Mouse (Mus musculus): ENCODE results near the gene Ahrr. TPM values are rescaled to one million over a fixed set of nuclear protein-coding genes. Genes with fewer than 3 reads are reported as not detected.

The Ahrr gene
- polyA plus RNA-seq (2015; fragmentation: Nextera tagmentation; extraction: Ambion mirVana): 1.9 and 2.1 TPM in 2 replicates

- Histone ChIP-seq H3K4me3 (peak within 1 kb of the TSS; percentile 34), H3K27me3 (peaks cover 28% of the 10 kb centered on the region), H3K4me1 (0 out of 2 replicates have a peak, but pooled peaks cover 5% of the 10 kb centered on the region), H3K4me2 (peak within 1 kb of the TSS; percentile 67), H3K9ac (peak within 1 kb of the TSS; percentile 55), H3K9me3 (no peaks in the 10 kb centered on the region), H3K36me3 (no peaks in the 10 kb centered on the region), H3K27ac (no peak within 1 kb of the TSS)
- ATAC-seq (ENCODE audit: insufficient number of reproducible peaks, insufficient read depth, low FRiP score, low TSS enrichment, low read depth): no peak
- under 1% methylated on average over 27 of the region's 27 CpGs for WGBS
Measured at GRCm38 (mm10) chr13:74292167-74292566, at the start of gene Ahrr. TSS of gene Ahrr (minus strand) at chr13:74292331.

- no peaks in the 10 kb centered on the region for H3K4me1 ChIP-seq
- no peak overlapping the region for H3K4me2 ChIP-seq
- no peaks in the 10 kb centered on the region for H3K27me3 ChIP-seq
- H3K9me3 ChIP-seq: no peaks in the 10 kb centered on the region
- WGBS: 60% methylated on average over 3 of the region's 3 CpGs
- H3K4me3 ChIP-seq: no peak overlapping the region
- no peak for ATAC-seq (ENCODE audit: insufficient number of reproducible peaks, insufficient read depth, low FRiP score, low TSS enrichment, low read depth)
- H3K27ac ChIP-seq: no peak overlapping the region
- H3K36me3 ChIP-seq: peaks cover 68% of the 10 kb centered on the region
- H3K9ac ChIP-seq: no peak overlapping the region
Measured at GRCm38 (mm10) chr13:74341036-74341435, 48.9 kb upstream of the Ahrr start.

GRCm38 (mm10) chr13:74329321-74329720, 37.2 kb upstream of the Ahrr start:
- Histone ChIP-seq H3K4me2 (no peak overlapping the region), H3K4me3 (no peak overlapping the region), H3K36me3 (peaks cover 74% of the 10 kb centered on the region), H3K27ac (peak overlapping the region; percentile 74), H3K27me3 (no peaks in the 10 kb centered on the region), H3K9me3 (no peaks in the 10 kb centered on the region), H3K4me1 (peaks cover 5% of the 10 kb centered on the region; the same call in 1 of the 2 replicates), H3K9ac (no peak overlapping the region)
- ATAC-seq (ENCODE audit: insufficient number of reproducible peaks, insufficient read depth, low FRiP score, low TSS enrichment, low read depth): no peak

- Histone ChIP-seq H3K27ac (peak within 1 kb of the TSS; percentile 77), H3K9me3 (no peaks in the 10 kb centered on the region), H3K4me3 (peak within 1 kb of the TSS; percentile 77), H3K4me2 (peak within 1 kb of the TSS; percentile 69), H3K4me1 (peaks cover 10% of the 10 kb centered on the region), H3K27me3 (no peaks in the 10 kb centered on the region), H3K9ac (peak within 1 kb of the TSS; percentile 91), H3K36me3 (peaks cover 33% of the 10 kb centered on the region)
- WGBS: under 1% methylated on average over 36 of the region's 36 CpGs
- peak; percentile 100 for ATAC-seq (ENCODE audit: insufficient number of reproducible peaks, insufficient read depth, low FRiP score, low TSS enrichment, low read depth)
Measured at GRCm38 (mm10) chr13:74317170-74317849, 25.2 kb upstream of the Ahrr start, which contains the start of gene Pdcd6. TSS of gene Pdcd6 (minus strand) at chr13:74317580.

- peak overlapping the region; percentile 77 for H3K4me3 ChIP-seq
- H3K27me3 ChIP-seq: no peaks in the 10 kb centered on the region
- peak overlapping the region; percentile 91 for H3K9ac ChIP-seq
- no peaks in the 10 kb centered on the region for H3K9me3 ChIP-seq
- WGBS: 2% methylated on average over 15 of the region's 15 CpGs
- peak overlapping the region; percentile 69 for H3K4me2 ChIP-seq
- peaks cover 10% of the 10 kb centered on the region for H3K4me1 ChIP-seq
- peaks cover 28% of the 10 kb centered on the region for H3K36me3 ChIP-seq
- peak overlapping the region; percentile 77 for H3K27ac ChIP-seq
- no peak for ATAC-seq (ENCODE audit: insufficient number of reproducible peaks, insufficient read depth, low FRiP score, low TSS enrichment, low read depth)
Measured at GRCm38 (mm10) chr13:74316789-74317169, 24.6 kb upstream of the Ahrr start.

GRCm38 (mm10) chr13:74316386-74316785, 24.3 kb upstream of the Ahrr start:
- WGBS: 25% methylated on average over 4 of the region's 4 CpGs
- Histone ChIP-seq H3K36me3 (peaks cover 24% of the 10 kb centered on the region), H3K4me3 (peak overlapping the region; percentile 77), H3K4me2 (peak overlapping the region; percentile 69), H3K27ac (peak overlapping the region; percentile 77; the same call in 1 of the 2 replicates), H3K27me3 (no peaks in the 10 kb centered on the region), H3K9me3 (no peaks in the 10 kb centered on the region), H3K4me1 (peaks cover 10% of the 10 kb centered on the region), H3K9ac (peak overlapping the region; percentile 91)
- no peak for ATAC-seq (ENCODE audit: insufficient number of reproducible peaks, insufficient read depth, low FRiP score, low TSS enrichment, low read depth)

- 92% methylated on average over 3 of the region's 3 CpGs for WGBS
- Histone ChIP-seq H3K4me1 (peaks cover 10% of the 10 kb centered on the region), H3K27me3 (no peaks in the 10 kb centered on the region), H3K9ac (no peak overlapping the region), H3K27ac (no peak overlapping the region), H3K4me2 (no peak overlapping the region), H3K4me3 (no peak overlapping the region), H3K36me3 (peaks cover 24% of the 10 kb centered on the region), H3K9me3 (no peaks in the 10 kb centered on the region)
- ATAC-seq (ENCODE audit: insufficient number of reproducible peaks, insufficient read depth, low FRiP score, low TSS enrichment, low read depth): no peak
Measured at GRCm38 (mm10) chr13:74314616-74315015, 22.5 kb upstream of the Ahrr start.

- Histone ChIP-seq H3K27ac (no peak overlapping the region), H3K9ac (no peak overlapping the region), H3K4me1 (no peaks in the 10 kb centered on the region), H3K9me3 (no peaks in the 10 kb centered on the region), H3K4me2 (no peak overlapping the region), H3K27me3 (no peaks in the 10 kb centered on the region), H3K4me3 (no peak overlapping the region), H3K36me3 (peaks cover 88% of the 10 kb centered on the region)
- whole genome bisulfite sequencing: 92% methylated on average over 1 of the region's 1 CpGs
- ATAC-seq (ENCODE audit: insufficient number of reproducible peaks, insufficient read depth, low FRiP score, low TSS enrichment, low read depth): no peak
Measured at GRCm38 (mm10) chr13:74305780-74306179, 13.6 kb upstream of the Ahrr start.

- WGBS: 87% methylated on average over 6 of the region's 6 CpGs
- Histone ChIP-seq H3K36me3 (peaks cover 84% of the 10 kb centered on the region), H3K27me3 (no peaks in the 10 kb centered on the region), H3K27ac (no peak overlapping the region), H3K9me3 (no peaks in the 10 kb centered on the region), H3K9ac (no peak overlapping the region), H3K4me1 (no peaks in the 10 kb centered on the region), H3K4me2 (no peak overlapping the region), H3K4me3 (no peak overlapping the region)
- ATAC-seq (ENCODE audit: insufficient number of reproducible peaks, insufficient read depth, low FRiP score, low TSS enrichment, low read depth): no peak
Measured at GRCm38 (mm10) chr13:74305380-74305779, 13.2 kb upstream of the Ahrr start.

GRCm38 (mm10) chr13:74302050-74303037, 10.2 kb upstream of the Ahrr start:
- Histone ChIP-seq H3K4me1 (no peaks in the 10 kb centered on the region), H3K4me2 (no peak overlapping the region), H3K36me3 (peaks cover 55% of the 10 kb centered on the region), H3K9me3 (no peaks in the 10 kb centered on the region), H3K27me3 (no peaks in the 10 kb centered on the region), H3K4me3 (no peak overlapping the region), H3K9ac (no peak overlapping the region), H3K27ac (no peak overlapping the region)
- no peak for ATAC-seq (ENCODE audit: insufficient number of reproducible peaks, insufficient read depth, low FRiP score, low TSS enrichment, low read depth)
- 82% methylated on average over 10 of the region's 10 CpGs for WGBS

GRCm38 (mm10) chr13:74301607-74301984, 9.5 kb upstream of the Ahrr start:
- no peak for ATAC-seq (ENCODE audit: insufficient number of reproducible peaks, insufficient read depth, low FRiP score, low TSS enrichment, low read depth)
- Histone ChIP-seq H3K4me1 (no peaks in the 10 kb centered on the region), H3K27ac (no peak overlapping the region), H3K9ac (no peak overlapping the region), H3K4me2 (no peak overlapping the region), H3K9me3 (no peaks in the 10 kb centered on the region), H3K27me3 (no peaks in the 10 kb centered on the region), H3K36me3 (peaks cover 48% of the 10 kb centered on the region), H3K4me3 (no peak overlapping the region)
- 77% methylated on average over 6 of the region's 6 CpGs for WGBS

All from embryonic facial prominence, embryonic 13.5 days (tissue).